Mouse (Mus musculus) lung, postnatal 10 days (tissue): ENCODE results near the gene Rtp1.
A peak's percentile ranks its signal among the peaks of the same experiment; 100 is the strongest.

ENCODE experiments used
- DNase-seq: peaks from one replicate; pipeline ENCODE4 v3.0.0; 2021

Rtp1 gene

GRCm38 (mm10) chr16:23457338-23457737 lies 28.4 kb downstream of the Rtp1 start:
- no peak for DNase-seq

GRCm38 (mm10) chr16:23458906-23459588 lies 30.1 kb downstream of the Rtp1 start:
- no peak for DNase-seq

GRCm38 (mm10) chr16:23463671-23464347 lies 34.9 kb downstream of the Rtp1 start:
- DNase-seq, result no peak

- no peak for DNase-seq
Observed at GRCm38 (mm10) chr16:23471551-23471950, 42.6 kb downstream of the Rtp1 start.

GRCm38 (mm10) chr16:23472046-23472445 lies 43.1 kb downstream of the Rtp1 start:
- no peak for DNase-seq

GRCm38 (mm10) chr16:23475651-23476050 lies 46.7 kb downstream of the Rtp1 start:
- no peak for DNase-seq

GRCm38 (mm10) chr16:23476598-23476997 lies 47.7 kb downstream of the Rtp1 start:
- DNase-seq, result no peak

- no peak for DNase-seq
Observed at GRCm38 (mm10) chr16:23479872-23480603, 51.1 kb downstream of the Rtp1 start.

GRCm38 (mm10) chr16:23482218-23482617 lies 53.3 kb downstream of the Rtp1 start:
- DNase-seq, result no peak

- no peak for DNase-seq
Observed at GRCm38 (mm10) chr16:23482846-23483245, 53.9 kb downstream of the Rtp1 start.

GRCm38 (mm10) chr16:23483292-23483691 lies 54.4 kb downstream of the Rtp1 start:
- peak; percentile 40 for DNase-seq
